Mouse (Mus musculus): ENCODE measurements around the gene Pth1r. TPM values are rescaled to one million over a fixed set of nuclear protein-coding genes. Genes with fewer than 3 reads are reported as not detected.

Gene Pth1r
- polyA plus RNA-seq, 1 experiment: 0.12 TPM

- H3ac ChIP-seq (ENCODE audit: control insufficient read depth, insufficient read length, low read depth): no peak overlapping the region
- TF ChIP-seq MAX (IDR thresholded peaks at IDR 0.05): no peak
- no peak for TF ChIP-seq FOSL1 (IDR thresholded peaks at IDR 0.05; ENCODE audit: insufficient read depth, low read length, poor library complexity, severe bottlenecking)
- no peak for TF ChIP-seq MYOD1 (IDR thresholded peaks at IDR 0.05; ENCODE audit: control insufficient read depth, insufficient read length, low read depth)
- TF ChIP-seq CTCF (IDR thresholded peaks at IDR 0.05; ENCODE audit: control insufficient read depth, insufficient read depth, insufficient read length): no peak
- no peak for TF ChIP-seq CEBPB (IDR thresholded peaks at IDR 0.05; ENCODE audit: low read depth)
- H3K27me3 ChIP-seq (ENCODE audit: control insufficient read depth, insufficient read depth, insufficient read length): peaks cover 20% of the 10 kb centered on the region
- no peaks in the 10 kb centered on the region for H3K79me2 ChIP-seq (ENCODE audit: control insufficient read depth, insufficient read depth)
- no peaks in the 10 kb centered on the region for H3K79me3 ChIP-seq (ENCODE audit: low read depth)
- H3K4me3 ChIP-seq (ENCODE audit: insufficient read depth, poor library complexity, severe bottlenecking): no peak overlapping the region
- H3K36me3 ChIP-seq (ENCODE audit: control insufficient read depth, insufficient read depth): no peaks in the 10 kb centered on the region
Measured at GRCm38 (mm10) chr9:110779242-110779913, 32.4 kb upstream of the Pth1r start.

- TF ChIP-seq MYOD1 (IDR thresholded peaks at IDR 0.05; ENCODE audit: control insufficient read depth, insufficient read length, low read depth): no peak
- TF ChIP-seq FOSL1 (IDR thresholded peaks at IDR 0.05; ENCODE audit: insufficient read depth, low read length, poor library complexity, severe bottlenecking): no peak
- no peak for TF ChIP-seq MYOG (IDR thresholded peaks at IDR 0.05; ENCODE audit: control insufficient read depth, extremely low read depth, insufficient read length)
- Histone ChIP-seq H3K27me3 (ENCODE audit: control insufficient read depth, insufficient read depth, insufficient read length) (peaks cover 22% of the 10 kb centered on the region), H3K79me3 (ENCODE audit: low read depth) (no peaks in the 10 kb centered on the region), H3K79me2 (ENCODE audit: control insufficient read depth, insufficient read depth) (no peaks in the 10 kb centered on the region), H3ac (ENCODE audit: control insufficient read depth, insufficient read length, low read depth) (no peak overlapping the region), H3K36me3 (ENCODE audit: control insufficient read depth, insufficient read depth) (no peaks in the 10 kb centered on the region), H3K4me3 (ENCODE audit: insufficient read depth, poor library complexity, severe bottlenecking) (no peak overlapping the region)
Measured at GRCm38 (mm10) chr9:110778559-110778958, 31.6 kb upstream of the Pth1r start.

- Histone ChIP-seq H3K79me3 (ENCODE audit: low read depth) (no peaks in the 10 kb centered on the region), H3K4me3 (ENCODE audit: insufficient read depth, poor library complexity, severe bottlenecking) (no peak overlapping the region), H3ac (ENCODE audit: control insufficient read depth, insufficient read length, low read depth) (no peak overlapping the region), H3K36me3 (ENCODE audit: control insufficient read depth, insufficient read depth) (no peaks in the 10 kb centered on the region), H3K79me2 (ENCODE audit: control insufficient read depth, insufficient read depth) (no peaks in the 10 kb centered on the region), H3K27me3 (ENCODE audit: control insufficient read depth, insufficient read depth, insufficient read length) (peaks cover 25% of the 10 kb centered on the region)
- TF ChIP-seq MYOG (IDR thresholded peaks at IDR 0.05; ENCODE audit: control insufficient read depth, extremely low read depth, insufficient read length) (no peak), MAX (IDR thresholded peaks at IDR 0.05) (no peak)
Measured at GRCm38 (mm10) chr9:110778100-110778499, 31.2 kb upstream of the Pth1r start.

- H3ac ChIP-seq (ENCODE audit: control insufficient read depth, insufficient read length, low read depth): no peak overlapping the region
- no peaks in the 10 kb centered on the region for H3K79me3 ChIP-seq (ENCODE audit: low read depth)
- H3K4me3 ChIP-seq (ENCODE audit: insufficient read depth, poor library complexity, severe bottlenecking): no peak overlapping the region
- H3K79me2 ChIP-seq (ENCODE audit: control insufficient read depth, insufficient read depth): no peaks in the 10 kb centered on the region
- peaks cover 31% of the 10 kb centered on the region for H3K27me3 ChIP-seq (ENCODE audit: control insufficient read depth, insufficient read depth, insufficient read length)
- TF ChIP-seq MYOD1 (IDR thresholded peaks at IDR 0.05; ENCODE audit: control insufficient read depth, insufficient read length, low read depth): no peak
- TF ChIP-seq CTCF (IDR thresholded peaks at IDR 0.05; ENCODE audit: control insufficient read depth, insufficient read depth, insufficient read length): no peak
- no peak for TF ChIP-seq FOSL1 (IDR thresholded peaks at IDR 0.05; ENCODE audit: insufficient read depth, low read length, poor library complexity, severe bottlenecking)
- TF ChIP-seq MAX (IDR thresholded peaks at IDR 0.05): no peak
- no peak for TF ChIP-seq CEBPB (IDR thresholded peaks at IDR 0.05; ENCODE audit: low read depth)
- H3K36me3 ChIP-seq (ENCODE audit: control insufficient read depth, insufficient read depth): no peaks in the 10 kb centered on the region
Measured at GRCm38 (mm10) chr9:110775269-110776022, 28.5 kb upstream of the Pth1r start.

- Histone ChIP-seq H3ac (ENCODE audit: control insufficient read depth, insufficient read length, low read depth) (no peak overlapping the region), H3K4me3 (ENCODE audit: insufficient read depth, poor library complexity, severe bottlenecking) (no peak overlapping the region), H3K36me3 (ENCODE audit: control insufficient read depth, insufficient read depth) (no peaks in the 10 kb centered on the region), H3K79me2 (ENCODE audit: control insufficient read depth, insufficient read depth) (no peaks in the 10 kb centered on the region), H3K79me3 (ENCODE audit: low read depth) (no peaks in the 10 kb centered on the region), H3K27me3 (ENCODE audit: control insufficient read depth, insufficient read depth, insufficient read length) (peaks cover 36% of the 10 kb centered on the region)
- TF ChIP-seq FOSL1 (IDR thresholded peaks at IDR 0.05; ENCODE audit: insufficient read depth, low read length, poor library complexity, severe bottlenecking) (no peak), MAX (IDR thresholded peaks at IDR 0.05) (no peak), USF1 (IDR thresholded peaks at IDR 0.05; ENCODE audit: low read depth) (no peak), MYOG (IDR thresholded peaks at IDR 0.05; ENCODE audit: control insufficient read depth, extremely low read depth, insufficient read length) (no peak), CEBPB (IDR thresholded peaks at IDR 0.05; ENCODE audit: low read depth) (no peak), CTCF (IDR thresholded peaks at IDR 0.05; ENCODE audit: control insufficient read depth, insufficient read depth, insufficient read length) (no peak), MYOD1 (IDR thresholded peaks at IDR 0.05; ENCODE audit: control insufficient read depth, insufficient read length, low read depth) (no peak)
Measured at GRCm38 (mm10) chr9:110774403-110775268, 27.7 kb upstream of the Pth1r start.

All from C2C12 (cell line).